Mouse (Mus musculus): Measurements from ENCODE around the gene Psd.

DNA sequence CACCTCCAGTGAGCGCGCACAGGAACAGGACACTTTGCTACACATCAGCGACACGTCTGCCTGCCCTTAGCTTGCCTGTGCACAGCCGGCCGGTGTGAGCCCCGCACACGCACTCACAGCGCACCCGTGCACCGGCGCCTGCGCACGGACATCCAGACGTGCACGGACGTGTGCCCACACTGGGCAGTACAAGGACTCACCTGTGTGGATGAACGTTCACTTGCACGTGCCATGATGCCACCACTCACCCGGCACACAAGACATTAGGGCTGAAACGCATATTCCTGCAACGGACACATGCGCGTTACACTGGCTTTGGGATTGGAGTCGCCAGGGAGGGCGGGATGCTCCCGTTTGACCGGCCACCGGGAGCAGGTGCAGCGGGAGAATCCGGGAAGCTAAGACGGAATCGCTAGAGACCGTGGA, 22.0 kb downstream of the Psd start:
- TF ChIP-seq EP300 (IDR thresholded peaks at IDR 0.05; ENCODE audit: insufficient read depth, low read depth, low read length) (no peak), POLR2A (IDR thresholded peaks at IDR 0.05; ENCODE audit: insufficient read depth, low read length) (no peak)
